Mouse (Mus musculus) MEL (cell line): ENCODE data around the gene Slc13a3.

Source experiments
- CHD2 ChIP-seq: IDR thresholded peaks from 2 replicates; pipeline ENCODE4 v1.6.1; 2011; ENCODE audit warnings: low read length, improper control_type of control experiment
- CTCF ChIP-seq, 3 experiments: IDR thresholded peaks in 2 of 3; conservative IDR thresholded peaks in 1 of 3; 2 replicates each; pipeline ENCODE4 v1.5.1; 2011 to 2012; ENCODE audit warnings: low read length in 3 of 3, low read depth in 2 of 3, mild to moderate bottlenecking in 2 of 3, improper control_type of control experiment in 1 of 3, inconsistent platforms in 1 of 3, mixed read lengths in 1 of 3, moderate library complexity in 1 of 3; ENCODE audit not compliant: control insufficient read depth in 1 of 3, insufficient read depth in 1 of 3, poor library complexity in 1 of 3, severe bottlenecking in 1 of 3
- HCFC1 ChIP-seq: IDR thresholded peaks from 2 replicates; pipeline ENCODE4 v1.6.1; 2012; ENCODE audit warnings: low read depth, mild to moderate bottlenecking, inconsistent platforms, low read length, improper control_type of control experiment, moderate library complexity
- KAT2A ChIP-seq: conservative IDR thresholded peaks from 2 replicates; pipeline ENCODE4 v1.6.1; 2012; ENCODE audit warnings: low read depth, low read length, improper control_type of control experiment, inconsistent platforms
- MAZ ChIP-seq: IDR thresholded peaks from 2 replicates; pipeline ENCODE4 v1.6.1; 2012; ENCODE audit warnings: low read depth, mild to moderate bottlenecking, inconsistent platforms, low read length, improper control_type of control experiment
- MEF2A ChIP-seq: IDR thresholded peaks from 2 replicates; pipeline ENCODE4 v1.6.1; 2014; ENCODE audit warnings: low read depth, mild to moderate bottlenecking, inconsistent platforms, low read length, improper control_type of control experiment; ENCODE audit not compliant: poor library complexity, insufficient replicate concordance, severe bottlenecking; ENCODE audit errors: extremely low read depth
- POLR2A ChIP-seq, 2 experiments: IDR thresholded peaks; 2 replicates each; pipeline ENCODE4 v1.6.1; 2011 to 2012; ENCODE audit warnings: low read length in 2 of 2, mild to moderate bottlenecking in 2 of 2, control low read depth in 1 of 2, improper control_type of control experiment in 1 of 2, low read depth in 1 of 2, moderate library complexity in 1 of 2; ENCODE audit not compliant: control insufficient read depth in 1 of 2, insufficient read depth in 1 of 2, poor library complexity in 1 of 2
- SIN3A ChIP-seq: IDR thresholded peaks from 2 replicates; pipeline ENCODE4 v1.6.1; 2012; ENCODE audit warnings: low read length, improper control_type of control experiment, inconsistent platforms
- SMC3 ChIP-seq: IDR thresholded peaks from 2 replicates; pipeline ENCODE4 v1.6.1; 2011; ENCODE audit warnings: low read depth, low read length, improper control_type of control experiment
- USF2 ChIP-seq, 2 experiments: IDR thresholded peaks; 2 replicates each; pipeline ENCODE4 v1.6.1; 2011 to 2012; ENCODE audit warnings: improper control_type of control experiment in 2 of 2, low read length in 2 of 2, borderline replicate concordance in 1 of 2, inconsistent platforms in 1 of 2, low read depth in 1 of 2, mild to moderate bottlenecking in 1 of 2; ENCODE audit not compliant: insufficient read depth in 1 of 2
- ZMIZ1 ChIP-seq: IDR thresholded peaks from 2 replicates; pipeline ENCODE4 v1.6.1; 2012; ENCODE audit warnings: low read depth, mild to moderate bottlenecking, inconsistent platforms, low read length, improper control_type of control experiment, moderate library complexity
- ZNF384 ChIP-seq: IDR thresholded peaks from 2 replicates; pipeline ENCODE4 v1.6.1; 2012; ENCODE audit warnings: low read depth, mild to moderate bottlenecking, inconsistent platforms, low read length, improper control_type of control experiment

DNA sequence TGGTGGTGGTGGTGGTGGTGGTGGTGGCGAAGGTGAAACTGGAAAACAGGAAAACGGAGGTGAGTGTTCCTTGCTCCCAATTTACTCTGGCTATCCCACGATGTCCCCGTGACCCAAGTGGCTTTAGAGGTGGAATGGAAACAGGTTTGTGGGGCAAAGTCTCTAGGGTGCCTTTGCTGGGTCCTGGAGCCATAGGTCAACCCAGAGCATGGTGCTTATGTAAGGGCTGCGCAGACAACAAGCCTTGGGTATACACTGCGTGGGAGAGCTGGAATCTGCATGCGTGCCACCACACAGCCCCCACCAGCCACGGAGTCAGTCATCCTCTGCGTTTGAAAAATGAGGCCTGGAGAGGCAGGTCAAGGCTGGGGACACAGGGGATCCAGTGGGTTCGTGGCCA lies 33.4 kb downstream of the Slc13a3 start:
- no peak for TF ChIP-seq KAT2A
- TF ChIP-seq HCFC1: no peak
- no peak for TF ChIP-seq ZMIZ1
- TF ChIP-seq CTCF (IDR thresholded peaks at IDR 0.05 in 2 of 3, conservative IDR thresholded peaks at IDR 0.05 in 1 of 3; ENCODE audit: control insufficient read depth in 1 of 3, insufficient read depth in 1 of 3, low read depth in 2 of 3, low read length in 3 of 3, poor library complexity in 1 of 3, severe bottlenecking in 1 of 3): no peak
- no peak for TF ChIP-seq MEF2A
- no peak for TF ChIP-seq CHD2
- TF ChIP-seq USF2 (IDR thresholded peaks at IDR 0.05; ENCODE audit: borderline replicate concordance in 1 of 2, insufficient read depth in 1 of 2, low read depth in 1 of 2, low read length in 2 of 2): no peak
- no peak for TF ChIP-seq SIN3A
- no peak for TF ChIP-seq ZNF384
- no peak for TF ChIP-seq SMC3
- TF ChIP-seq POLR2A (IDR thresholded peaks at IDR 0.05; ENCODE audit: control insufficient read depth in 1 of 2, insufficient read depth in 1 of 2, low read depth in 1 of 2, low read length in 2 of 2, poor library complexity in 1 of 2): no peak
- no peak for TF ChIP-seq MAZ
